Mouse (Mus musculus): ENCODE results near the gene Prss42. TPM values are rescaled to one million over a fixed set of nuclear protein-coding genes. Genes with fewer than 3 reads are reported as not detected.

Gene Prss42
- total and polyA plus RNA-seq, 3 experiments, result 0.44 to 2.3 (median 0.53) TPM

DNA sequence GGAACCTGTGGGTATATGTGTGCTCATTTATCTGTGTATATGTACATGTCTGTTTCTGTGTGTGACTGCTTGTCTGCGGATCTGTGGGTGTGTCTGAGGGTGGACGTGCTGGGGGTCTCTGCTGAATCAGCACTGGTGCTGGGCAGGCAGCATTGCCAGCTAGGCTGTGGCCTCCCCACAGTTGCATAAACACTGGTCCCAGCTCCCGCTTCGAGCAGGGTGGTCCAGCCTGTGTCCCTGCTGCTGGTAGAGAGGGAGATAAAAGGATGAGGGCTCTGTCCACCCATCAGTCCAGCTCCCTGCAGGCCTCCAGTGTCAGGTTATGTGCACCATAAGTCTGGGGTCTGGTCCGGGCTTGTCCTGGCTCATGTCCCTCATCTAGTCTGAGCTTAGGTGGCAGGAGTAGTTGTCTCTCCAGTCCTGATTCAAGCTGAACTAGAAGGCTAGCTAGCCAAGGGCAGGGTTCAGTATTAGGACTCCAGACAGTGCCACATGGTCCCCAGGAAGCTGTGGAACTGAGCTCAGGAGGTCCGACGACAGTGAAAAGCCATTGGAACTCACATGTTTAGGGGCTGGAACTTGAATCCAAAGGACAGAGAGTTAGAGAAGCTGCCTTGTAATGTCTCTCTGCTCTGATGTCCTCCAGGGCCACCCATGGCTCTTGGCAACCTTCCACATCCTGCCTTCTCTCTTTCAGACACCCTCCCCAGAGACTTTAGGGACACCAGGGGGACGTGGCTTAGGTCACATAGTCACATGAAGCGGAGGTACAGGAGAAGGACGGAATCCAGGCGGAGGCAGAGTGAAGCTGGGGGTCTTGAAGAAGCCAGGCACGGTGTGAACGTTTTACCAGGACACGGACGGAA is 23.3 kb upstream of the Prss42 start:
- H3K4me1 ChIP-seq (ENCODE audit: insufficient read depth, low read depth, low read length), result no peaks in the 10 kb centered on the region
- ATAC-seq (ENCODE audit: extremely low read depth, insufficient number of reproducible peaks, low FRiP score, poor library complexity, severe bottlenecking) (no peak), DNase-seq (ENCODE audit: low spot score) (no peak)
- peaks cover 42% of the 10 kb centered on the region for H3K27me3 ChIP-seq (ENCODE audit: insufficient read depth, low read length)
- TF ChIP-seq GATA1 (IDR thresholded peaks at IDR 0.05; ENCODE audit: borderline replicate concordance, low read length), result no peak
- no peak for TF ChIP-seq CTCF (IDR thresholded peaks at IDR 0.05; ENCODE audit: low read depth, low read length)
- TF ChIP-seq TAL1 (conservative IDR thresholded peaks at IDR 0.05; ENCODE audit: low read depth, low read length), result no peak
- no peak for TF ChIP-seq POLR2AphosphoS5 (IDR thresholded peaks at IDR 0.05; ENCODE audit: insufficient replicate concordance, low read depth, low read length)
- TF ChIP-seq GATA2 (IDR thresholded peaks at IDR 0.05; ENCODE audit: borderline replicate concordance, low read depth, low read length), result no peak
- no peaks in the 10 kb centered on the region for H3K9me3 ChIP-seq (replicated peaks)
- H3K36me3 ChIP-seq (replicated peaks), result no peaks in the 10 kb centered on the region
- no peak overlapping the region for H3K4me3 ChIP-seq (ENCODE audit: low read depth, low read length)

DNA sequence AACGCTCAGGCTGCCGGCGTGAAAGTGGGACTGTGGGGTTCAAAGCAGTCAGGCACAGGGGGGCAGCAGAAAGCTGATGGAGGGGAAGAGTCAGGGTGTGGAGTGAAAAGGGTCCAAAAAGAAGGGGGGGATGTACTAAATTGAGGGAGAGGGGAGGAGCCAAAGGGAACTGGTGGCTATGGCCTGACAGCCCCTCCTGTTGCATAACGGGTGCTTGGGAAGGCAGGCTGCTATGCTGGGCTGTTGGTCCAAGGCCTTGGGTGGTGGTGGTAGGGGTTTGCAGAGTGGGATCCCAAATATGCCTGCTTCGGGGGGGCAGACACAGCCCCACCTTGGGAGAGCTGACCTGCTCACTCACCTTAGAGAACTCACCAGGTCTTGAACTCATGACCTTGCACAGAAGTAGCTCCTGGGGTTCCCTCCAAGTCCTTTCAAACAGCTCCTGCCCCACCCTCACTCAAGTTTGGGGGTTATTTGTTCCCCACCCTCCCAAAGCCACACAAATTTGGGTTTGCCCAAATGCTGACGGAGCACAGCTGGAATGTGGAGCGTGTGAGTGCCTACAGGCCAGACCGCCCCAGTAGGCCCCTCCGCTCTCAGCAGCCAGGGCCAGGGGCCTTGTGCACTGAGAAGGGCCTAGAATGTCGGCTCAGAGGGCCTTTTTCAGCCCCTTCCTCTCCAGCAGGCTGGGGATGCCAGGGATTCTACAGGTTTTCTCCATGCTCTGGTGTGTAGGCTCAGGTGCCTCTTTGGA is 22.5 kb upstream of the Prss42 start:
- H3K4me3 ChIP-seq (ENCODE audit: low read depth, low read length), result no peak overlapping the region
- no peak for TF ChIP-seq POLR2AphosphoS5 (IDR thresholded peaks at IDR 0.05; ENCODE audit: insufficient replicate concordance, low read depth, low read length)
- TF ChIP-seq GATA1 (IDR thresholded peaks at IDR 0.05; ENCODE audit: borderline replicate concordance, low read length), result no peak
- TF ChIP-seq GATA2 (IDR thresholded peaks at IDR 0.05; ENCODE audit: borderline replicate concordance, low read depth, low read length), result no peak
- TF ChIP-seq TAL1 (conservative IDR thresholded peaks at IDR 0.05; ENCODE audit: low read depth, low read length), result no peak
- no peak for TF ChIP-seq CTCF (IDR thresholded peaks at IDR 0.05; ENCODE audit: low read depth, low read length)
- H3K27me3 ChIP-seq (ENCODE audit: insufficient read depth, low read length), result peaks cover 39% of the 10 kb centered on the region
- no peaks in the 10 kb centered on the region for H3K9me3 ChIP-seq (replicated peaks)
- ATAC-seq (ENCODE audit: extremely low read depth, insufficient number of reproducible peaks, low FRiP score, poor library complexity, severe bottlenecking), result no peak
- no peaks in the 10 kb centered on the region for H3K4me1 ChIP-seq (ENCODE audit: insufficient read depth, low read depth, low read length)
- no peak for DNase-seq (ENCODE audit: low spot score)
- no peaks in the 10 kb centered on the region for H3K36me3 ChIP-seq (replicated peaks)

DNA sequence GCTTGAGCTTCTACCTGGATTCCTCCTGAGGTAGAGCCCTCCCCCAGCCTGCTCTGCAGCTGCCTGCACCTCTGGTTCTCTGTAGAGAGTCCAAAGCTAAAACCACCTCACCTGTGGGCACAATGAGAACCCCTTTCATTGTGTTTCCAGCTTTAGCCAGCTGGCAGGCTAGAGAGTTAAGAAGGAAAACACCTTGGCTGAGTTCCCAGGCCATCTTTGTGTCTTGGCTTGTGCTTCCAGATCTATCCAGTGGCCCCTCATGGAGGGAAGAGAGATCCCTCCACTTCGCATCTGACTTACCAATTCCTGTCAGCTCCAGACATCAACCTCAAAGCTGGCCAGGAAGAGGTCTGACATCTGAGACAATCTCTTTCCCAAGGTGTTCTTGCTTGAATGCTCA is 19.9 kb upstream of the Prss42 start:
- peaks cover 61% of the 10 kb centered on the region for H3K27me3 ChIP-seq (ENCODE audit: insufficient read depth, low read length)
- TF ChIP-seq CTCF (IDR thresholded peaks at IDR 0.05; ENCODE audit: low read depth, low read length) (no peak), GATA1 (IDR thresholded peaks at IDR 0.05; ENCODE audit: borderline replicate concordance, low read length) (no peak), POLR2AphosphoS5 (IDR thresholded peaks at IDR 0.05; ENCODE audit: insufficient replicate concordance, low read depth, low read length) (no peak)
- H3K9me3 ChIP-seq (replicated peaks), result no peaks in the 10 kb centered on the region
- H3K4me1 ChIP-seq (ENCODE audit: insufficient read depth, low read depth, low read length), result peaks cover 7% of the 10 kb centered on the region; the same call in 1 of the 2 replicates
- H3K36me3 ChIP-seq (replicated peaks), result no peaks in the 10 kb centered on the region
- ATAC-seq (ENCODE audit: extremely low read depth, insufficient number of reproducible peaks, low FRiP score, poor library complexity, severe bottlenecking) (no peak), DNase-seq (ENCODE audit: low spot score) (no peak)
- no peak overlapping the region for H3K4me3 ChIP-seq (ENCODE audit: low read depth, low read length)

GRCm38 (mm10) chr9:110778559-110778958 is 19.4 kb upstream of the Prss42 start:
- no peaks in the 10 kb centered on the region for H3K36me3 ChIP-seq (replicated peaks)
- H3K4me1 ChIP-seq (ENCODE audit: insufficient read depth, low read depth, low read length), result peaks cover 7% of the 10 kb centered on the region; the same call in 1 of the 2 replicates
- no peaks in the 10 kb centered on the region for H3K9me3 ChIP-seq (replicated peaks)
- no peak overlapping the region for H3K4me3 ChIP-seq (ENCODE audit: low read depth, low read length)
- ATAC-seq (ENCODE audit: extremely low read depth, insufficient number of reproducible peaks, low FRiP score, poor library complexity, severe bottlenecking) (no peak), DNase-seq (ENCODE audit: low spot score) (no peak)
- TF ChIP-seq CTCF (IDR thresholded peaks at IDR 0.05; ENCODE audit: low read depth, low read length), result no peak
- no peak for TF ChIP-seq GATA2 (IDR thresholded peaks at IDR 0.05; ENCODE audit: borderline replicate concordance, low read depth, low read length)
- TF ChIP-seq POLR2AphosphoS5 (IDR thresholded peaks at IDR 0.05; ENCODE audit: insufficient replicate concordance, low read depth, low read length), result no peak
- no peak for TF ChIP-seq TAL1 (conservative IDR thresholded peaks at IDR 0.05; ENCODE audit: low read depth, low read length)
- no peak for TF ChIP-seq GATA1 (IDR thresholded peaks at IDR 0.05; ENCODE audit: borderline replicate concordance, low read length)
- peaks cover 61% of the 10 kb centered on the region for H3K27me3 ChIP-seq (ENCODE audit: insufficient read depth, low read length)

DNA sequence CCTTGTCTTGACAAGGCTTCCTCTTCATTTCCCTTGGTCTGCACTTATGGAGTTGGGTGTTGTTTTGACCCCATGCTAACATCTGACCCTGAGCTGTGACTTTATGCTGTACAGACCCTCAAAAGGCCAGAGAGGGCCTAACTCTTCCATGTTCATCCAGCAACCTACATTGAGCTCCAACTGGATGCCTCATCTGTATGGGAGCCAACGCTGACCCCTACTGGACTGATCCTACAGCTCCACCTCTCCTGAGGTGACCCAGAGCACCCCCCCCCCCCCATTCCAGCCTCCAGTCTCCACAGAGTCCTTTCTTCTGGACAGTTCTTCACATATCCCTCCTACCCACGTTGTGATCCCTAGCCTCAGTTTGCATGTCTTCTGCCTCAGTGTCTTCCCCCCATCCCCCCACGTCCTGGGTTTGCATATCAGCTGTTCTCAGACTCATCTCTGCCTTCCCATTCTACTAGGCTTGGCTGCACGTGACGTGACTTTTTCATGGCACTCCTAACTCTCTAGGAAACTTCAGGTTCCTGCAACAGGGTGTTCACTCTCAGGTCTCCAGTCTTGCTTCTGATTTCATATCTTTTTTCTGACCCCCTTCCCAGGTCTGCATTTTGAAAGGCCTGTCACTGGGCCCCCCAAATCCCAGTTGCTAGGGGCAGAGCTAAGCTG is 18.6 kb upstream of the Prss42 start:
- peaks cover 59% of the 10 kb centered on the region for H3K27me3 ChIP-seq (ENCODE audit: insufficient read depth, low read length)
- no peaks in the 10 kb centered on the region for H3K36me3 ChIP-seq (replicated peaks)
- DNase-seq (ENCODE audit: low spot score), result no peak
- no peak for TF ChIP-seq POLR2AphosphoS5 (IDR thresholded peaks at IDR 0.05; ENCODE audit: insufficient replicate concordance, low read depth, low read length)
- no peak for TF ChIP-seq GATA1 (IDR thresholded peaks at IDR 0.05; ENCODE audit: borderline replicate concordance, low read length)
- TF ChIP-seq CTCF (IDR thresholded peaks at IDR 0.05; ENCODE audit: low read depth, low read length), result no peak
- TF ChIP-seq TAL1 (conservative IDR thresholded peaks at IDR 0.05; ENCODE audit: low read depth, low read length), result no peak
- no peak for TF ChIP-seq GATA2 (IDR thresholded peaks at IDR 0.05; ENCODE audit: borderline replicate concordance, low read depth, low read length)
- H3K4me3 ChIP-seq (ENCODE audit: low read depth, low read length), result no peak overlapping the region
- ATAC-seq (ENCODE audit: extremely low read depth, insufficient number of reproducible peaks, low FRiP score, poor library complexity, severe bottlenecking), result no peak
- no peaks in the 10 kb centered on the region for H3K9me3 ChIP-seq (replicated peaks)
- peaks cover 7% of the 10 kb centered on the region; the same call in 1 of the 2 replicates for H3K4me1 ChIP-seq (ENCODE audit: insufficient read depth, low read depth, low read length)
